Mouse (Mus musculus) cerebellum, adult 2 months (tissue): ENCODE measurements around the gene Cacng2. TPM values are rescaled to one million over a fixed set of nuclear protein-coding genes. Genes with fewer than 3 reads are reported as not detected.

ENCODE experiments used
- DNase-seq, 2 experiments: peaks; one replicate each; pipeline ENCODE4 v3.0.0; 2021
- H3K27ac ChIP-seq: fragments of 200-500 bp; 2 replicates; pipeline ENCODE4 v1.5.1; 2012; ENCODE audit warnings: low read length, control low read depth, inconsistent platforms; ENCODE audit not compliant: insufficient read depth
- H3K27me3 ChIP-seq: fragments of 200-500 bp; 2 replicates; pipeline ENCODE4 v1.6.1; 2012; ENCODE audit warnings: inconsistent platforms, mild to moderate bottlenecking, low read length, moderate library complexity; ENCODE audit not compliant: control insufficient read depth, insufficient read depth
- H3K4me1 ChIP-seq: fragments of 200-500 bp; 2 replicates; pipeline ENCODE4 v1.6.1; 2011; ENCODE audit warnings: low read length; ENCODE audit not compliant: control insufficient read depth, insufficient read depth
- H3K4me3 ChIP-seq: fragments of 200-500 bp; replicated peaks from 2 replicates; pipeline ENCODE3; 2011; ENCODE audit warnings: mild to moderate bottlenecking, low read depth, low read length, control low read depth; ENCODE audit not compliant: insufficient read depth
- CTCF ChIP-seq: fragments of 200-500 bp; IDR thresholded peaks from 2 replicates; pipeline ENCODE4 v1.5.1; 2011; ENCODE audit warnings: low read depth, mild to moderate bottlenecking, control low read depth, low read length, moderate library complexity, borderline replicate concordance; ENCODE audit not compliant: insufficient read depth
- POLR2A ChIP-seq: fragments of 200-500 bp; IDR thresholded peaks from 2 replicates; pipeline ENCODE4 v1.6.1; 2011; ENCODE audit warnings: low read length, control low read depth, borderline replicate concordance; ENCODE audit not compliant: insufficient read depth
- whole genome bisulfite sequencing: fragments of 180-500 bp; shearing (Covaris S2); methylation state at CpG from one replicate; pipeline ENCODE4 v1.1.7; 2018; 5-methylcytosine and 5-hydroxymethylcytosine counted together
- polyA plus RNA-seq: library from polyadenylated mRNA; depleted of rRNA; stranded (reverse); fragments of >200 nt; gene quantifications from 2 replicates; pipeline ENCODE4 v1.2.3, GENCODE M21; 2012

Cacng2 gene
- polyA plus RNA-seq, 1 experiment, result 45.8 TPM

GRCm38 (mm10) chr15:77983391-77983790 lies 136.4 kb downstream of the Cacng2 start:
- no peak overlapping the region for H3K4me3 ChIP-seq
- TF ChIP-seq CTCF, result no peak
- TF ChIP-seq POLR2A, result no peak
- H3K4me1 ChIP-seq, result peaks cover 3% of the 10 kb centered on the region; the same call in 1 of the 2 replicates
- H3K27ac ChIP-seq, result no peak overlapping the region
- 53% methylated on average over 3 of the region's 3 CpGs for WGBS
- DNase-seq, result no peak
- H3K27me3 ChIP-seq, result no peaks in the 10 kb centered on the region

DNA sequence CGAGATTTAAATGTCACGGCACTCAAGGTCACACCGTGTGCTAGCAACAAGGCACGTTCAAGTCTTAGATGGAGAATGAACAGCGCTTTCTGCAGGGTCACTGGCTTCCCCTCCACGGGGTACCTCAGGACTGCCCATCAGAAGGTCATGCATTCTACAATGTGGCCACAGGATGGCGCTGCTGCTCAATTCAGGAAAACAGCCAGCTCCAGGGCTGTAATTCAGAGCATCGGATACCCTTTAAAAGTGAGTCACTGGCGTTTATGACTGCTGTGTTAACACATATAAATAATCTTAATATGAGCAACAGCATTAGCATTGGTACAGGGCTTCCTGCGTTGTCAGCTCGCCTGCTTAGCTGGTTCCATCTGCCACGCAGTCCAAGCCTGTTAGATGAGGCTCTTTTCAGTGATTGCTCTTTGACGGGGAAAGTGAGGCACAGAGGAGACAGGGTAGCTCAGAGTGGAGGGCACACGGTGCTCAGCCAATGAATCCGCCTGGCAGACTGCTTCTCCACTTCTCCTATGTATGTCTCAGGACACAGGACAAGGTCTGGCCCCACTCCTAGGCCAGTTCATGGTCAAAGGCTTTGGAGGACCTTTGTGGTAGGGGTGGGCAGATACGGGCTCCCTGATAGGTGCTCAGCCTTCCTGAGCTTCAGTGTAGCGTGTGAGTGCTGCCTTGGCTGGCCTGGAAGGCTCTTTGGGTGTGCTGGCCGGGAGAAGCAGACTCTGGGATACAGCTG lies 137.5 kb downstream of the Cacng2 start:
- H3K27ac ChIP-seq, result no peak overlapping the region
- peak overlapping the region; percentile 18 for H3K4me3 ChIP-seq
- DNase-seq, result peak; percentile 81 to 93
- peaks cover 3% of the 10 kb centered on the region; the same call in 1 of the 2 replicates for H3K4me1 ChIP-seq
- TF ChIP-seq POLR2A, result no peak
- peak; percentile 87 for TF ChIP-seq CTCF
- H3K27me3 ChIP-seq, result no peaks in the 10 kb centered on the region
- 14% methylated on average over 18 of the region's 18 CpGs for WGBS

GRCm38 (mm10) chr15:77981181-77981680 lies 138.6 kb downstream of the Cacng2 start:
- no peaks in the 10 kb centered on the region for H3K27me3 ChIP-seq
- TF ChIP-seq CTCF (no peak), POLR2A (no peak)
- DNase-seq, result peak in 1 of 2 experiments; percentile 27
- 36% methylated on average over 5 of the region's 5 CpGs for WGBS
- peaks cover 3% of the 10 kb centered on the region; the same call in 1 of the 2 replicates for H3K4me1 ChIP-seq
- H3K27ac ChIP-seq, result no peak overlapping the region
- H3K4me3 ChIP-seq, result no peak overlapping the region

GRCm38 (mm10) chr15:77979427-77979865 lies 140.4 kb downstream of the Cacng2 start:
- no peak for DNase-seq
- WGBS, result 84% methylated on average over 10 of the region's 10 CpGs
- no peak for TF ChIP-seq POLR2A
- no peak for TF ChIP-seq CTCF

DNA sequence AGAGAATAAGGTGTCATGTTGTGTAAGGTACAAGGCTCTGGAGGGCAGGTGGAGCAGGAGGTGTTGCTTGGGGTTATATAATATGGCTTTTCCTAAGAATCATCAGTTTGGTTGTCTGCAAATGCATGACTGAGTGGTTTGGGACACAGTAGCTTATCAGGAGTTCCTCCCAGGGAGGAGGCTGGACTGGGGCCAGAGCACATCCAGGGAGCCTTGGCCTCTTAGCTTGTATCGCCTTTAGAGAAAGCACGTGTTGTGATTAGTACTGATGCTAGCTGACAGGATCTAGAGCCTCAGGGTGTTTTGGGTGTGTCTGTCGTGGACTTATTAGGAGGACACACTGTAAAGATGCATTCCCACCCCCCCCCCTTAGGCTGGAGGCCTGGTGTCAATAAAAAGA lies 142.2 kb downstream of the Cacng2 start:
- Histone ChIP-seq H3K27me3 (no peaks in the 10 kb centered on the region), H3K4me3 (no peak overlapping the region), H3K27ac (no peak overlapping the region), H3K4me1 (peaks cover 3% of the 10 kb centered on the region; the same call in 1 of the 2 replicates)
- TF ChIP-seq CTCF, result no peak
- TF ChIP-seq POLR2A, result no peak
- DNase-seq, result no peak
- 32% methylated on average over 3 of the region's 3 CpGs for WGBS

More at GRCm38 (mm10) chr15:77979427-77979865, 140.4 kb downstream of the Cacng2 start:
- Histone ChIP-seq H3K4me3 (no peak overlapping the region), H3K27ac (no peak overlapping the region), H3K27me3 (no peaks in the 10 kb centered on the region), H3K4me1 (peaks cover 3% of the 10 kb centered on the region; the same call in 1 of the 2 replicates)

DNA sequence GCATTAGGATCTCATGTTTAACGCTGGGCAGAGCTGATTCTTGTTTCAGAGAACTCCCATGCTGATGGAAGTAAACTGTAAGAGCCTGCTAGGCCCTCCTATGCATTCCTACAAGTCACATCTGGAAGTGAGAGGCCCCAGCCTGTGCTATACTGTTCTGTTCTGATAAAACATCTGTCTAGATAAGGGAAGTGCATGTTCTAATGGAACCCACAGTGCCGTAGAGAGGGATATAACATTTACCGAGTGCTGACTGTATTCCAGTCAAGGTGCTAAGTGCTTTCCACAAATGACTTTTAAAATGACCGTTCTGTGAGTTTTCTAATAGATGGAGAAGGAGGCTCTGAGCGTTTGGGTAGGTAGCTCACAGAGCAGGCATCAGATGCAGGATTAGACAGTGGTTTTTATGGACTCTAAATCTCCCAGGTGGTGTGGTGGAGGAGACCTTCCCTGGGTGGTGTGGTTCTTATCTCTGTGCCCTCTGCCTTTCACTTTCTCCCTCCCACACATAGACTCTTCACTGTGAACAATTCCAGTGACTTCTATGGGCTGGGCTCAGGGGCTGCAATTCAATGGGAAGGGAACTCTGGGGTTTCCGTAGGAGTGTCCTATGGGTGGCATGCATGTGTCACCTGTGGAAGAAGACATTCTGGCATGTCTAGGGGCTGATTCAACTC lies 145.5 kb downstream of the Cacng2 start:
- no peaks in the 10 kb centered on the region for H3K27me3 ChIP-seq
- no peak overlapping the region for H3K4me3 ChIP-seq
- DNase-seq, result no peak
- no peak overlapping the region for H3K27ac ChIP-seq
- TF ChIP-seq CTCF (no peak), POLR2A (no peak)
- 73% methylated on average over 6 of the region's 6 CpGs for WGBS
- H3K4me1 ChIP-seq, result no peaks in the 10 kb centered on the region; the same call in 1 of the 2 replicates

GRCm38 (mm10) chr15:77970470-77971292 lies 149.1 kb downstream of the Cacng2 start, which contains the start of gene Eif3d:
Gene Eif3d, minus strand, starts transcription at chr15:77970813.
- H3K4me1 ChIP-seq, result peaks cover 3% of the 10 kb centered on the region; the same call in 1 of the 2 replicates
- DNase-seq, result peak; percentile 97 to 98
- whole genome bisulfite sequencing, result under 1% methylated on average over 72 of the region's 72 CpGs
- H3K4me3 ChIP-seq, result peak within 1 kb of the TSS; percentile 94
- peak within 1 kb of the TSS; percentile 99 for H3K27ac ChIP-seq
- H3K27me3 ChIP-seq, result no peaks in the 10 kb centered on the region
- TF ChIP-seq POLR2A, result peak; percentile 73
- no peak for TF ChIP-seq CTCF
